Mouse (Mus musculus) fat pad, adult 2 months (tissue): Measurements from ENCODE around the gene Pcnx.
A peak's percentile ranks its signal among the peaks of the same experiment; 100 is the strongest.

Experiments
- DNase-seq: peaks from one replicate; pipeline ENCODE4 v3.0.0-alpha.2; 2011; ENCODE audit warnings: low read depth, low spot score; ENCODE audit errors: extremely low read depth

Gene Pcnx

GRCm38 (mm10) chr12:81859351-81860307, at the start of gene Pcnx:
TSS of gene Pcnx (plus strand) at chr12:81860023.
- no peak for DNase-seq

DNA sequence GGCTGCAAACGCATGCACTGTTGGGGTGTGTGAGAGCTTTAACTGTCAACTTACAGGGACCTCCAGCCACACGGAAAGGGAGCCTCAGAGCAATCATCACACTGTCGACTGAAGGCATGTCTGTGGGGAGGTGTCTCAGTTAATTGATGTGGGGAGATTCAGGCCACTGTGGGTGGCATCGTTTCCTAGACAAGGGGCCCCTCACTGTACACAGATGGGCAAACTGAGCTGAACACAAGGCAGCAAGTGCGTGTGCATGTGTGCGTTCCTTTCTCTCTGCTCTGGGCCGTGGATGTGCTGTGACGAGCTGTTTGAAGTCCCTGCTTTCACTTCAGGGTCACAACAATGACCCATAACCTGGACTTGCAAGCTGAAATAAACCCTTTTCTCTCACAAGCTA, 49.4 kb upstream of the Pcnx start:
- DNase-seq, result no peak

- DNase-seq, result no peak
Measured at GRCm38 (mm10) chr12:81814742-81815141, 45.1 kb upstream of the Pcnx start.

DNA sequence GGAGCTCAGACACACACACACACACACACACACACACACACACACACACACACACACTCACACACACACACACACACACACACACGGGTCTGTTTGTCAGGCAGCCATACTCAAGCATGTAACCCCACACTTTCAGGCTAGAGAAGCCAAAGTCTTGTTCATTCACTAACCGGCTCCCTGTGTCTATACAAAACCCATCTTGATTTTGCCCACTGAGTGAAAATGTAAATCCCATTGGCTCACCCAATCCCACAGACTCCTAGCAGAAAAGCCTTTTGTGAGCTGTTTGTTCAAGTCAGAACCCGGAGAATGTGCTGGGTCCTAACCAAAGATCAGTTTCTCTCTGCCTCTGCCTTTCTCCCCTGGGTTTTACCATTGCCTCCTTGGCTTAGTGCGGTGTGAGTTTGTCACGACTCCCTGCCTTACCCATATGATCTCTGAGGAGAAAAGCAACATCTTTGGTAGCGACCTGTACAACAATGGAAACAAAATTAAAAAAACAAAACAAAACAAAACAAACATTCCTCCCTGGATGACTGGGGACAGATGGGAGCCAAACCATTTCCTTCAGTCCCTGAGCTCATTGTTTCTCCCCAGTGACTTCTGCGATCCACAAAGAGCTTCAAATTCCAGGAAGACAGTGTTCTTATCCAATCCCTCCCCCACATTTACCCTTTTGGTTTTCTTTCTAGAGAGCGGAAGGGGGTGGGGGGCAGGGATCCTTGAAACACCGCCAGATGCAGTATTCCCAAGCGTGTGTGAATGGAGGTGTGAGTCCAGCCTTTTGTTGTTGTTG, 43.3 kb upstream of the Pcnx start:
- DNase-seq, result no peak

DNA sequence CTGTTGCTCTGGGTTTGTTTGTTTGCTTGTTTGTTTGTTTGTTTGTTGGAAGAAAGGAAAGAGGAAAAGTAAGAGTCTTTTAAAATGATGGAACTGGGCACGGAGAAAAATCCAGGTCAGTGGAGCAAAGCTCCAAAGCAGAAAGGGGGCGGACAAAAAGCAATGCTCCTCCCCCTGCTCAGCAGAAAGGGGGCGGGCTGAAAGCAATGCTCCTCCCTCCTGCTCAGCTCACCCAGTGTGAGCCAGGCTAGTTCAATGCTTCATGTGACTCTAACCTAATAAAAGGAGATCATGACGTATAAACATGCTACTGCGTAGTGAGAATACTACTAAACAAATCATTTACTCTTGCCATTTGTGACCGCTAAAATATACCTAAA, 42.7 kb upstream of the Pcnx start:
- no peak for DNase-seq

GRCm38 (mm10) chr12:81820700-81821099, 39.1 kb upstream of the Pcnx start:
- no peak for DNase-seq

GRCm38 (mm10) chr12:81822176-81822575, 37.6 kb upstream of the Pcnx start:
- DNase-seq, result no peak

DNA sequence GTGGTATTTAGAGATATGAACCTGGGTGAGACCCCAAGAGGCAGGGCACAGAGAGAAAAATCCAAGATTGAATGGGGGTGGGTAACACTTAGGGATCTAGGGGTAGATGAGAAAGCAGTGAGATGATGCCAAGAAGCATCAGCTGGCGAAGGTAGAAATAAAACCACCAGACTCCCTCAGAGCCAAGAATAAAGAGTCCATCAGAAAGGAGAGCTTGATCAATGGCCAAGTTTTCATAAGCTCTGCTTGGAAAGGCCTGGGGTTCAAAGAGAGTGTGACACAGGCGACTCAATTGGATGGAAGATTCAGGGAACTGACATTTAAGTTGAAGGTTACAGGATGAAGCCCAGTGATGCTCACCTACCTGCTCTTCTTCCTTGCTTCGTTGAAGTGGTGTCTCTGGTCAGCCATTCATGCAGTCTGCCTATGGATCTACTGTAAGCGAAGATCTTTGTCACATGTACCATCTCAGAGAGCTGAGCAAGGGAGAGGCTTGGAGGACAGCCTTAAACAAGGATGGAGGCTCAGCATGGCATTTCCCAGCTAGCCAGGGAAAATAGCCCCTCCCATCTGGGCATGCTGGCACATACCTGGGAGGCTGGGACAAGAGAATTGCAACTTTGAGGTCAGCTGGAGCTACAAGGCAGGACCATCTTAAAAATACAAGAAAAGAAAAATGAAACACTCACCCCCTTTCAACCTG, 36.9 kb upstream of the Pcnx start:
- DNase-seq, result no peak

DNA sequence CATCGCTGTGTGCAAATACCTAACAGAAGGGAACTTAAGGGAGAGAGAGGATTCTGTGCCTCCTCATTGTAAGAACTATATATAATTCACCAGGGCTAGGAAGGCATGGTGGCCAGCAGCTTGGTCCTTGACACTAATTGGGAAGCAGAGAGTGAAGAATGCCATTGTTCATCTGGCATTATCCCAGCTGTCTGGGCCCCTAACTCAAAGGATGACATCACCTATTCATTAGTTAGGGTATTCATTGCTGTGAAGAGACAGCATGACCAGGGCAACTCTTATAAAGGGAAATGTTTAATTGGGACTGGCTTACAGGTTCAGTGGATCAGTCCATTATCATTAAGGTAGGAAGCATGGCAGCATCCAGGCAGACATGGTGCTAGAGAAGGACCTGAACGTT, 31.5 kb upstream of the Pcnx start:
- no peak for DNase-seq

- DNase-seq, result no peak
Measured at GRCm38 (mm10) chr12:81832039-81832738, 27.6 kb upstream of the Pcnx start.

DNA sequence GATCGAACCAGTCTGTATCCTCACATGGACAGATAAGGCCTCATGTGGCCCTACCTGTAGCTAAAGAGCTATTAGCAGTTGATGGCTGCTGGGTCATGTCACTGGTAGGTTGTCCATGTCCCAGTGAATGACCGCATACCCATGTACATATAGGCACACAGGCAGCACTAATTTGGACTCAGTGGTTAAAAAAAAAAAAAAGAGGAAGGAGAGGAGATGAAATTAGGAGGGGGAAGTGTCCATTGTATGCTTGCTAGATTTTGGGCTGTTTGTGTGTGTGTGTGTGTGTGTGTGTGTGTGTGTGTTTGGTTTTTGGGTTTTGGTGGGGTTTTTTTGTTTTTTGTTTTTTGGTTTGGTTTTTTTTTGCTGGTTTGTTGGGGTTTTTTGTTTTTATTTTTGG, 26.7 kb upstream of the Pcnx start:
- DNase-seq, result no peak

- no peak for DNase-seq
Measured at GRCm38 (mm10) chr12:81836162-81836561, 23.7 kb upstream of the Pcnx start.

DNA sequence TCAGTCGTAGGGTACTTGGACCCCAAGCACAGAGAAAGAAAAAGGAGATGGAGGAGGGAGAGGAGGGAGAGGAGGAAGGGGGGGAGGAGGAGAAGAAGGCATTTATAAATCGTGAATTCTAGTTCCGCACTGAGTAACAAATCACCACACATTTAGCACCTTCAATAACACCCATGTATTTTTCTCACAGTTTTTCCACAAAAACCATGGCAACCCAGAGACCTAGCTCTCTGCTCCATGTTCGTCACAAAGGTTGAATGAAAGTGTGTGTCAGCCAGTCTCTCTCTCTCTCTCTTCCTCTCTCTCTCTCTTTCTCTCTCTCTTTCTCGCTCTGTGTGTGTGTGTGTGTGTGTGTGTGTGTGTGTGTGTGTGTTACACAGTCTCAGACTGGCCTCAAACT, 22.4 kb upstream of the Pcnx start:
- no peak for DNase-seq

DNA sequence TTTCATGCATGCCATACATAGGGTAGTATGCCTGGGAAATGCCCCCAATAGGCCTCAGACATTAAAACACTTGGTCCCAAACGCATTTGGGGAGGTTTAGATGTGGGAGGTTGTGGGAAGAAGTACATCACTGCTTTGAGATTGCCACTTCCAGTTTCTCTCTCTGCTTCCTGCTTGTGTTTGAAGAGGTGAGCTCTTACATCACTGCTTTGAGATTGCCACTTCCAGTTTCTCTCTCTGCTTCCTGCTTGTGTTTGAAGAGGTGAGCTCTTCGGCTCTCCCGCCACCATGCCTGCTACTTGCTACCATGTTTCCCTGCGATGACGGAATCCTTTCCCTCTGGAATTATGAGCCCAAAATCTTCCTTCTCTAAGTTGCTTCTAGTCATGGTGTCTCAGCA, 20.2 kb upstream of the Pcnx start:
- DNase-seq, result no peak

DNA sequence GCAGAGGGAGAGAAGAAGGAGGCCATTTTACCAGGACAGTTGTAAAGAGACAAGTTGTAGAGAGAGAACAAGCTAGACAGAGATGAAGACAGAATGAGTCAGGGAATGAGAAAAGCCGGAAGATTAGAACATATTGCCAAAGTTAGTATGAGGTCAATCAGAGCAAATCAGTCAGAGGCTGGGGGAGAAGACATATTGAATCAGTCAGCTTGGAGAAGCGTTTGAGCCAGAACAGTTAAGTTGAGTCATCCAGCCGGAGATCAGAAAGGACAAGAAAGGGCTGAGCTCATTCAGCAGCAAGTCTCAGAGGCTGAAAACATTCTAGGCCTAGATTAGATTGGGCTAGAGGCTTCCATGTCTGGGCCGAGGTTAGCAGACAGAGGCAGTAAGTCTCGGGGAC, 18.8 kb upstream of the Pcnx start:
- DNase-seq, result no peak

DNA sequence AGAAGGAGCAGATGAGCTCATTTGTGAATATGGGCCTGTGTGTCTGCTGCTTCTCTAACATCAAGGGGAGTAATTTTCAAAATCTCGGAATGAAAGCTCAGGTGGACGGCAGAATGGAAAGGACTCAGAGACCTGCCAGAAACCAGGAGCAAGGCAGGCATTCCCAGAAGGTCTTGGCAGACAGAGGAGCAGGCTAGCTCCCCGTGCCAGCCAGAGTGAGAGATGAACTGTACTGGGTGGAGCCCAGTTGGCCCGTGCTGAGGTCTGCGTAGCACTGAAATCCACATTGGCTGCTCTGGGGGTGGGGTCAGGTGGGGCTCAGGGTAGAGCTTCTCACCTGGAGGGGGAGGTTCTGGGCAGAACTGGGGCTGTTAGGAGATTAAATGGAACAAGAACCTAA, 16.3 kb upstream of the Pcnx start:
- no peak for DNase-seq

- DNase-seq, result no peak
Measured at GRCm38 (mm10) chr12:81844572-81844971, 15.3 kb upstream of the Pcnx start.

GRCm38 (mm10) chr12:81844981-81845380, 14.8 kb upstream of the Pcnx start:
- DNase-seq, result no peak

GRCm38 (mm10) chr12:81849629-81850028, 10.2 kb upstream of the Pcnx start:
- DNase-seq, result no peak

DNA sequence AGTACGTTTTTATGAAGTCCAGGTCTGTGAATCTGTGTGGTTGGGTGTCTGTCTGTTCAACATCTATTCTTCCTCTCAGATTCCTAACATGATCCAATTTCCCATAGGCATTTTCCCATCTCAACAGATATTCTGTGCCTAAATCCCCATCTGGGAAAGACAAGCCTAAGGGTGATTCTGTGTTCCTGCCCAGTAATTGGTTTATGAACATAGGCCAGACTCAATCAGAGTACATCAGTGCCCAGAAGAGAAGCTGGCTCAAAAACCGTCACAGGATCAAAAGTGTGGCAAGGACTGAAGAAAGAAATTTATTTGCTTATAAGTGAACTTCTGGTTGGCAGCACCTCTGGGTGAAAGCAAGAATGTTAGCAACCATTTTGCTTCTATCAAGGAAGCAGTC, 7.3 kb upstream of the Pcnx start:
- DNase-seq, result peak; percentile 76

DNA sequence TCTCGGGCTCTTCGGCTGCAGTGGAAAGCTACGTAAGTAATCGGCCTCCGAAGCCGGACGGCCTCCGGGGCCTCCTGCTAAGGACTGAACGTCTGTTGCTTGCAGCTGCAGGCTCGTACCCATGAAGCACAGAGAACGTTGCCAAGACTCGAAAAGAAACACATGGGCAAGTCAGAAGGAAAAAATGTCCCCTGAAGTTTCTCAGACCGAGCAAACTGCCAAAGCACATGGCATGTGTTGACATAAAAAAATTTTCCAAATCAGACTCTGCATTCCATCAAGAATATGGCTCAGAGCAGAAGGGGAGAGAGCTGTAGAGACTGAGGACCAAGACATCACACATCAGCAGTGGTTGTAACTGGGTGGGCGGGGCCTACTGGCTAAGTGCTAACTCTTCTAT, 6.8 kb upstream of the Pcnx start:
- no peak for DNase-seq
